Mouse (Mus musculus) MEL (cell line): Measurements from ENCODE around the gene Nf1.

ENCODE experiments used
- CTCF ChIP-seq, 3 experiments: IDR thresholded peaks in 2 of 3; conservative IDR thresholded peaks in 1 of 3; 2 replicates each; pipeline ENCODE4 v1.5.1; 2011 to 2012; ENCODE audit warnings: low read length in 3 of 3, low read depth in 2 of 3, mild to moderate bottlenecking in 2 of 3, improper control_type of control experiment in 1 of 3, inconsistent platforms in 1 of 3, mixed read lengths in 1 of 3, moderate library complexity in 1 of 3; ENCODE audit not compliant: control insufficient read depth in 1 of 3, insufficient read depth in 1 of 3, poor library complexity in 1 of 3, severe bottlenecking in 1 of 3
- POLR2A ChIP-seq, 2 experiments: IDR thresholded peaks; 2 replicates each; pipeline ENCODE4 v1.6.1; 2011 to 2012; ENCODE audit warnings: low read length in 2 of 2, mild to moderate bottlenecking in 2 of 2, control low read depth in 1 of 2, improper control_type of control experiment in 1 of 2, low read depth in 1 of 2, moderate library complexity in 1 of 2; ENCODE audit not compliant: control insufficient read depth in 1 of 2, insufficient read depth in 1 of 2, poor library complexity in 1 of 2
- TCF12 ChIP-seq: IDR thresholded peaks from 2 replicates; pipeline ENCODE4 v1.6.1; 2014; ENCODE audit warnings: low read depth, mild to moderate bottlenecking, inconsistent platforms, low read length, improper control_type of control experiment, moderate library complexity
- USF1 ChIP-seq: IDR thresholded peaks from 2 replicates; pipeline ENCODE4 v1.6.1; 2014; ENCODE audit warnings: low read depth, mild to moderate bottlenecking, inconsistent platforms, low read length, improper control_type of control experiment, moderate library complexity

DNA sequence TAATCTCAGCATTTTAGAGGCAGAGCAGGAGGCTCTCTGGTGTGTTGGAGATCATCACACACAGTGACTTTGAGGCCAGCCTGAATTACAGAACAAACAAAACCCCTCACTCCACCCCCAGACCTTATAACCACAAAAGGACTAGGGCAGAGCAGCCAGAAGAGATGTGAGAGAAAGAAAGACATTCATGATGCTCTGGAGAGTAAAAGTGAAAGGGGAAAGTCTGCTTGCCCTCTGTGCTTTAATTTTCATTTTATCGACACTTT, 184.8 kb downstream of the Nf1 start:
- no peak for TF ChIP-seq POLR2A (IDR thresholded peaks at IDR 0.05; ENCODE audit: control insufficient read depth in 1 of 2, insufficient read depth in 1 of 2, low read depth in 1 of 2, low read length in 2 of 2, poor library complexity in 1 of 2)
- no peak for TF ChIP-seq TCF12
- TF ChIP-seq USF1 = no peak
- no peak for TF ChIP-seq CTCF (IDR thresholded peaks at IDR 0.05 in 2 of 3, conservative IDR thresholded peaks at IDR 0.05 in 1 of 3; ENCODE audit: control insufficient read depth in 1 of 3, insufficient read depth in 1 of 3, low read depth in 2 of 3, low read length in 3 of 3, poor library complexity in 1 of 3, severe bottlenecking in 1 of 3)
